19 mouse cellular contexts compared by ENCODE assay signal in the genomic region with DNA sequence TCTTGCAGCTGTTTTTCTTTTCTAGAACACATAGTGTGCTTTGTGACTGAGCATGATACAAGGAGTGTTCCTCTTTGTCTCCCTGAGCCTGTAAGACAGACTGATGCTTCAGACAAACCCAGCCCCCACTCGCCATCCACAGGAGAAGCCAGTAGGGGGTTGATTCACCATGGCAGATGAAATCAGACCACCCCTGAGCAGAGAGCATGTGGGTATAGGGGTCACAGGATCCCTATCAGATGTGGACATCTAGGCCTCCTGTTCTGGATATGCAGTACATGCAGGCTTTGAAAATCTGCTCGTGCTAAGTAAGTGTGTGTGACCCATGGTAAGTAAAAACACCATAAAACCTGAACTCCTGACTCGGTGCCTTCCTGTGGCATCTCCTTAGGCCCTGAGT.
A peak's percentile ranks its signal among the peaks of the same experiment; 100 is the strongest.
DNase-seq lines count a peak whose midpoint lies in the region; ATAC-seq lines count a peak whose summit lies in the region.
"Had no signal": no experiment of that assay in that cellular context is flagged by ENCODE, and none has a peak within 500 bp of the region (broad histone marks: within the 10 kb centered on the region; RNA-seq: fewer than 3 reads in every experiment).

No protein-coding gene starts in this region.

- no peak overlapping the region for H3K4me2 ChIP-seq in hindbrain, embryonic 12.5 days (replicated peaks)
- no peak overlapping the region for H3K4me2 ChIP-seq in kidney, embryonic 16.5 days (replicated peaks; ENCODE audit: low read depth, low read length)
- H3K4me2 ChIP-seq: embryonic facial prominence, embryonic 15.5 days; heart, embryonic 12.5 days; hindbrain, embryonic 14.5 days had no signal

- peaks cover 8% of the 10 kb centered on the region; the same call in 1 of the 2 replicates for H3K27me3 ChIP-seq in hindbrain, embryonic 10.5 days (ENCODE audit: insufficient read depth, poor library complexity, severe bottlenecking)
- no peaks in the 10 kb centered on the region for H3K27me3 ChIP-seq in hindbrain, embryonic 12.5 days
- no peaks in the 10 kb centered on the region for H3K27me3 ChIP-seq in kidney, embryonic 16.5 days (ENCODE audit: insufficient read depth, low read length)
- H3K27me3 ChIP-seq: embryonic facial prominence, embryonic 15.5 days had no signal

- no peak for ATAC-seq in hindbrain, embryonic 12.5 days (ENCODE audit: low FRiP score)
- ATAC-seq in CD4-positive, CD25-positive, alpha-beta regulatory T cell, adult 4 months: no peak
- ATAC-seq in kidney, embryonic 16.5 days (ENCODE audit: low FRiP score, low TSS enrichment): no peak
- ATAC-seq: forebrain, embryonic 16.5 days; intestine, embryonic 16.5 days had no signal

- 0 out of 2 replicates have a peak overlapping the region, but pooled peaks have one; percentile 24 for H3K27ac ChIP-seq in hindbrain, embryonic 10.5 days
- no peak overlapping the region for H3K27ac ChIP-seq in hindbrain, embryonic 12.5 days
- no peak overlapping the region for H3K27ac ChIP-seq in kidney, embryonic 16.5 days (ENCODE audit: low read length)
- H3K27ac ChIP-seq: embryonic facial prominence, embryonic 15.5 days; hindbrain, embryonic 14.5 days had no signal

- no peaks in the 10 kb centered on the region for H3K9me3 ChIP-seq in hindbrain, embryonic 10.5 days
- no peaks in the 10 kb centered on the region for H3K9me3 ChIP-seq in hindbrain, embryonic 12.5 days (replicated peaks)
- no peaks in the 10 kb centered on the region for H3K9me3 ChIP-seq in kidney, embryonic 16.5 days (ENCODE audit: low read length)
- H3K9me3 ChIP-seq: embryonic facial prominence, embryonic 15.5 days; heart, embryonic 12.5 days had no signal

- no peak overlapping the region for H3K9ac ChIP-seq in hindbrain, embryonic 12.5 days
- H3K9ac ChIP-seq in kidney, embryonic 16.5 days (replicated peaks; ENCODE audit: low read length): no peak overlapping the region
- H3K9ac ChIP-seq: embryonic facial prominence, embryonic 15.5 days; heart, embryonic 12.5 days; hindbrain, embryonic 14.5 days had no signal

- H3K4me1 ChIP-seq in hindbrain, embryonic 10.5 days (replicated peaks): peaks cover 11% of the 10 kb centered on the region; the same call in 1 of the 2 replicates
- no peaks in the 10 kb centered on the region for H3K4me1 ChIP-seq in hindbrain, embryonic 12.5 days
- 0 out of 2 replicates have a peak, but pooled peaks cover 4% of the 10 kb centered on the region for H3K4me1 ChIP-seq in kidney, embryonic 16.5 days (ENCODE audit: insufficient read depth, low read length)
- H3K4me1 ChIP-seq: heart, embryonic 12.5 days had no signal

- 25% methylated on average over 3 of the region's 3 CpGs for WGBS in hindbrain, embryonic 10.5 days
- WGBS in hindbrain, embryonic 12.5 days: 12% methylated on average over 3 of the region's 3 CpGs
- 21% methylated on average over 3 of the region's 3 CpGs for WGBS in kidney, embryonic 16.5 days

- no peaks in the 10 kb centered on the region for H3K36me3 ChIP-seq in hindbrain, embryonic 10.5 days
- no peaks in the 10 kb centered on the region for H3K36me3 ChIP-seq in hindbrain, embryonic 12.5 days
- H3K36me3 ChIP-seq in kidney, embryonic 16.5 days (ENCODE audit: insufficient read depth, low read length): no peaks in the 10 kb centered on the region
- H3K36me3 ChIP-seq: embryonic facial prominence, embryonic 15.5 days; heart, embryonic 12.5 days had no signal

- peak; percentile 15 for DNase-seq in hindbrain, embryonic 10.5 days (ENCODE audit: low spot score)
- DNase-seq in embryo, embryonic 10 days (ENCODE audit: low spot score): peak; percentile 49
- DNase-seq in embryo, embryonic 11 days: peak; percentile 44
- peak; percentile 55 for DNase-seq in retina, embryonic 14.5 days (ENCODE audit: low spot score)
- DNase-seq: adrenal gland, adult 2 months; adrenal gland, postnatal 25 days; cerebellum, adult 18-20 months; cerebellum, adult 9-11 months; cerebellum, postnatal 36 days; gastrocnemius, postnatal 14 days had no signal

- H3K4me3 ChIP-seq in hindbrain, embryonic 10.5 days: no peak overlapping the region
- no peak overlapping the region for H3K4me3 ChIP-seq in hindbrain, embryonic 12.5 days
- H3K4me3 ChIP-seq in kidney, embryonic 16.5 days (ENCODE audit: low read length): no peak overlapping the region
- H3K4me3 ChIP-seq: embryonic facial prominence, embryonic 15.5 days; erythroblast, embryonic 14.5 days; heart, embryonic 12.5 days had no signal
